Mouse (Mus musculus) heart, adult 2 months (tissue): ENCODE results near the gene Defb21.
A peak's percentile ranks its signal among the peaks of the same experiment; 100 is the strongest.

Experiments used
- CTCF ChIP-seq: fragments of 200-600 bp; IDR thresholded peaks from 2 replicates; pipeline ENCODE4 v1.8.1; 2022; ENCODE audit warnings: antibody characterized with exemption, mild to moderate bottlenecking, moderate library complexity
- EP300 ChIP-seq: fragments of 200-500 bp; IDR thresholded peaks from 2 replicates; pipeline ENCODE4 v1.6.1; 2011; ENCODE audit warnings: low read depth, low read length, control low read depth; ENCODE audit not compliant: insufficient read depth
- POLR2A ChIP-seq: fragments of 200-500 bp; IDR thresholded peaks from 2 replicates; pipeline ENCODE4 v1.6.1; 2011; ENCODE audit warnings: mild to moderate bottlenecking, low read depth, low read length, control low read depth; ENCODE audit not compliant: insufficient read depth

GRCm38 (mm10) chr2:152572114-152572794, at the start of gene Defb21:
- TF ChIP-seq EP300 (no peak), CTCF (peak; percentile 37), POLR2A (no peak)
